Mouse (Mus musculus): ENCODE data around the gene Serpinb13. TPM values are rescaled to one million over a fixed set of nuclear protein-coding genes. Genes with fewer than 3 reads are reported as not detected.
"Not testable (repeated sequence)": the region's sequence is repeated elsewhere in the genome, so short reads cannot be mapped to it uniquely, and the experiment has no call there.

Serpinb13 gene
- polyA plus RNA-seq, 1 experiment from 2014 or later = not detected

DNA sequence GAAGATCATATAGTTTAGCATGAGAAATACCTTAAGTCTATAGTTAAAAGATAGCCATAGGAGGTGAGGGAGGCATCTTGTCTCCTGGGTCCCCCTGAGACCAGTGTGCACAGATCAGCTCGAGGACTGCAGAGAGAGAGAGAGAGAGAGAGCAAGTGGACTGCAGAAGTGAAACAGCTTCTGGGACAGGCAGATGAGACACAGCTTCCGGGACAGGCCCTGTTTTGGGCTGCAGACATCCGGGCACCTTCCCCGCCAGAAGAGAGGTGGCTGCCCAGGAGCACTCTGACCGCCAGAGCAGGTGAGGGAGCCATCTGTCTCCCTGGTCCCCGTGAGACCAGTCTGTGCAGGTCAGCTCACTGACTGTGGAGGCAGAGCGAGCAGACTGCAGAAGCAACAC lies 34.4 kb downstream of the Serpinb13 start:
- Histone ChIP-seq H3K27me3 (no peaks in the 10 kb centered on the region), H3K9ac (no peak overlapping the region), H3K9me3 (no peaks in the 10 kb centered on the region), H3K27ac (no peak overlapping the region), H3K36me3 (no peaks in the 10 kb centered on the region), H3K4me3 (no peak overlapping the region), H3K4me2 (no peak overlapping the region), H3K4me1 (no peaks in the 10 kb centered on the region)
- ATAC-seq (ENCODE audit: borderline replicate concordance, extremely low read depth, low FRiP score, low TSS enrichment) = no peak
- 72% methylated on average over 7 of the region's 7 CpGs for WGBS

DNA sequence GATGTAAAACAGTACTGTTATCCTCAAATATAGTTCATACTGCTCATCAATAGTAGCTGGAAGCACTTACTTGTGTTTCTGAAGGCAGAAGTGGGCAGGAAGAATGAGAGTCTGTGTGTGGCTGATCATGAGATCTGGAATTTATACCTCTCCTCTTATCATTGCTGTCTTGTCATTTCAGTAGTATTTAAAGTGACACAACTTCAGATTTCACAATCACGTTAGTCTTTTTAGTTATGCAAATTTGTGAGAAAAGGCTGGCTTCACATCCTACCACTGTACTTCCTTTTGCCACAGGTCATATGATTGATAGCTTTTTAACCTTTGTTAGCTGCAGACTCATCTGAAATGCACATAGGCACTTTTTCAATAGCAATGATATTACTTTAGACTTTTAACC lies 45.1 kb downstream of the Serpinb13 start:
- Histone ChIP-seq H3K9me3 (no peaks in the 10 kb centered on the region), H3K4me1 (no peaks in the 10 kb centered on the region), H3K27ac (no peak overlapping the region), H3K27me3 (no peaks in the 10 kb centered on the region), H3K36me3 (no peaks in the 10 kb centered on the region), H3K9ac (no peak overlapping the region), H3K4me3 (no peak overlapping the region), H3K4me2 (no peak overlapping the region)
- no peak for ATAC-seq (ENCODE audit: borderline replicate concordance, extremely low read depth, low FRiP score, low TSS enrichment)
- WGBS = 45% methylated on average over 1 of the region's 1 CpGs

DNA sequence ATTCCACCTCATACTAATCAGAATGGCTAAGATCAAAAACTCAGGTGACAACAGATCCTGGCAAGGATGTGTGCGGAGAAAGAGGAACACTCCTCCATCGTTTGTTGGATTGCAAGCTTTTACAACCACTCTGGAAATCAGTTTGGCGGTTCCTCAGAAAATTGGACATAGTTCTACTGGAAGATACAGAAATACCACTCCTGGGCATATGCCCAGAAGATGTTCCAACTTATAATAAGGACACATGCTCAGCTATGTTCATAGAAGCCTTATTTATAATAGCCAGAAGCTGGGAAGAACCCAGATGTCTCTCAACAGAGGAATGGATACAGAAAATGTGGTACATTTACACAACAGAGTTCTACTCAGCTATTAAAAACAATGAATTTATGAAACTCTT lies 53.5 kb downstream of the Serpinb13 start:
- not testable (repeated sequence) for H3K4me2 ChIP-seq; H3K9me3 ChIP-seq; H3K27ac ChIP-seq; H3K36me3 ChIP-seq; ATAC-seq (ENCODE audit: borderline replicate concordance, extremely low read depth, low FRiP score, low TSS enrichment); H3K9ac ChIP-seq; H3K4me3 ChIP-seq; H3K27me3 ChIP-seq; H3K4me1 ChIP-seq
- WGBS = 85% methylated on average over 3 of the region's 3 CpGs

Other genes with a start within 250 kb of the Serpinb13 start
- gene Kdsr, start 221.3 kb upstream of the Serpinb13 start, polyA plus RNA-seq (2015; fragmentation: Nextera tagmentation; extraction: Ambion mirVana) = 16.9 and 17.1 TPM in 2 replicates
- gene Vps4b, start 184.3 kb upstream of the Serpinb13 start, polyA plus RNA-seq (2015; fragmentation: Nextera tagmentation; extraction: Ambion mirVana) = 67.6 and 69.7 TPM in 2 replicates
- 0.49 and 1.1 TPM in 2 replicates for gene Serpinb5, start 119.8 kb upstream of the Serpinb13 start, polyA plus RNA-seq (2015; fragmentation: Nextera tagmentation; extraction: Ambion mirVana)
- 0.95 and 1.5 TPM in 2 replicates for gene Serpinb12, start 46.5 kb upstream of the Serpinb13 start, polyA plus RNA-seq (2015; fragmentation: Nextera tagmentation; extraction: Ambion mirVana)
- 0.21 TPM in 1 of 2 replicates, not detected in the other for gene Serpinb3a, start 71.3 kb downstream of the Serpinb13 start, polyA plus RNA-seq (2015; fragmentation: Nextera tagmentation; extraction: Ambion mirVana)
- not detected in 2 replicates for gene Serpinb3d, start 102.5 kb downstream of the Serpinb13 start, polyA plus RNA-seq (2015; fragmentation: Nextera tagmentation; extraction: Ambion mirVana)

Data from lung, embryonic 15.5 days (tissue).